Comparison of ENCODE assay signal across 7 mouse cellular contexts in the genomic region with DNA sequence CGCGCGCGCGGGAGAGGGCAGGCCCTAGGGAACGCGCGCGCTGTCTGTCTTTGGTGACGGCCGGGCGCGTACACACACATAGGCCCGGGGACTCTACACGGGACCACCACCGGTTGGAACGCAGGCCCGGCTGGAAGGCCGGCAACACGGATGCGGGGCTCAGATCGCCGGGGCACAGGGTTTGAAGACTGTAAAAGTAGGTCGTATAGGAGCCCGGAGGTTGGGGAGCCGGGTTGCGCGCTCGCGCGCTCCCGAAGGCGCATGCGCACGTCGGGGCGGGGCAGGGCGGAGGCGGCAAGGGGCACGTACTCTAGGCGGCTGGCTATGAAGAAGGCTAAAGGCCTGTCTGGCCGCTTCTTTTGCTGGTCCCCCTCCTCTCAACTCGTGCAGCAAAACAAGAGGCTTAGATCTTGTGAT. TPM values are rescaled to one million over a fixed set of nuclear protein-coding genes. Genes with fewer than 3 reads are reported as not detected.
DNase-seq lines count a peak whose midpoint lies in the region; ATAC-seq and TF ChIP-seq lines count a peak whose summit lies in the region.

No protein-coding gene starts in this region.

- H3K36me3 ChIP-seq in intestine, postnatal 0 days (ENCODE audit: control insufficient read depth, insufficient read depth), result peaks cover 55% of the 10 kb centered on the region
- H3K36me3 ChIP-seq in midbrain, embryonic 12.5 days, result peaks cover 41% of the 10 kb centered on the region

- intact Hi-C loops in left cerebral cortex, postnatal 4 days (cut with DNase I), result no loop called here

- peak; percentile 80 for ATAC-seq in intestine, postnatal 0 days
- peak; percentile 59 for ATAC-seq in midbrain, embryonic 12.5 days (ENCODE audit: low FRiP score, low read depth)

- peaks cover 4% of the 10 kb centered on the region; the same call in 1 of the 2 replicates for H3K4me1 ChIP-seq in intestine, postnatal 0 days (replicated peaks; ENCODE audit: control insufficient read depth, insufficient read depth, low read length)
- peaks cover 21% of the 10 kb centered on the region for H3K4me1 ChIP-seq in midbrain, embryonic 12.5 days

- H3K4me3 ChIP-seq in intestine, postnatal 0 days (ENCODE audit: low read depth, low read length), result peak overlapping the region; percentile 92
- peak overlapping the region; percentile 98 for H3K4me3 ChIP-seq in midbrain, embryonic 12.5 days

- WGBS in intestine, postnatal 0 days, result 0% methylated on average over 37 of the region's 43 CpGs
- WGBS in midbrain, embryonic 12.5 days, result under 1% methylated on average over 41 of the region's 43 CpGs

- peak overlapping the region; percentile 100 for H3K9ac ChIP-seq in intestine, postnatal 0 days (ENCODE audit: low read depth, low read length)
- peak overlapping the region; percentile 100 for H3K9ac ChIP-seq in midbrain, embryonic 12.5 days (replicated peaks)

- H3K9me3 ChIP-seq in intestine, postnatal 0 days (ENCODE audit: control insufficient read depth), result no peaks in the 10 kb centered on the region
- H3K9me3 ChIP-seq in midbrain, embryonic 12.5 days, result no peaks in the 10 kb centered on the region

- H3K27ac ChIP-seq in intestine, postnatal 0 days (ENCODE audit: low read depth, low read length), result peak overlapping the region; percentile 99
- peak overlapping the region; percentile 98 for H3K27ac ChIP-seq in midbrain, embryonic 12.5 days (replicated peaks)

- no peak for TF ChIP-seq CTCF in intestine, postnatal 0 days (IDR thresholded peaks at IDR 0.05; ENCODE audit: low read depth)

- DNase-seq in adrenal gland, adult 8-10 months, result peak; percentile 89
- DNase-seq in embryo, embryonic 11.5 days (ENCODE audit: low read depth, low spot score), result peak; percentile 86
- peak; percentile 91 to 93 for DNase-seq in gastrocnemius, postnatal 4 days (ENCODE audit: low spot score in 2 of 2)
- DNase-seq in left cerebral cortex, postnatal 4 days, result peak; percentile 93
- peak; percentile 87 to 93 for DNase-seq in spleen, adult 18-20 months

- peak overlapping the region; percentile 92 for H3K4me2 ChIP-seq in intestine, postnatal 0 days (replicated peaks; ENCODE audit: low read depth)
- peak overlapping the region; percentile 62 for H3K4me2 ChIP-seq in midbrain, embryonic 12.5 days (replicated peaks)

- no peaks in the 10 kb centered on the region for H3K27me3 ChIP-seq in intestine, postnatal 0 days (replicated peaks; ENCODE audit: control insufficient read depth, insufficient read depth, low read length)
- H3K27me3 ChIP-seq in midbrain, embryonic 12.5 days, result no peaks in the 10 kb centered on the region

RNA-seq across cellular contexts. Expression of gene Usf2, which starts 0.8 kb away (rescaled TPM):
- 100 to 1,000 TPM; 116 to 131 (median 127) TPM for total RNA-seq in adrenal gland, adult 8-10 months (2022)
- 10 to 100 TPM; 79.3 to 80.5 TPM for total RNA-seq in gastrocnemius, postnatal 4 days (2021)
- polyA plus RNA-seq in intestine, postnatal 0 days (2015; fragmentation: Nextera tagmentation; extraction: Ambion mirVana), result 13.3 and 15.0 TPM in 2 replicates
- 100 to 1,000 TPM in 1 of 2 experiments, 10 to 100 TPM in 1; 92.8 to 105 TPM for total RNA-seq in left cerebral cortex, postnatal 4 days (2021)
- polyA plus RNA-seq in midbrain, embryonic 12.5 days (2016; fragmentation: Nextera tagmentation; extraction: Ambion mirVana), result 28.9 and 30.6 TPM in 2 replicates

RNA-seq across cellular contexts. Expression of gene Hamp, which starts 13.5 kb away (rescaled TPM):
- total RNA-seq in adrenal gland, adult 8-10 months (2022), result 10 to 100 TPM in 1 of 4 experiments, 1 to 10 TPM in 1, under 1 TPM in 1, not detected in 1; 0.99 to 15.0 (median 1.0) TPM
- under 1 TPM in 1 of 2 experiments, not detected in 1; 0.78 TPM for total RNA-seq in gastrocnemius, postnatal 4 days (2021)
- 0.43 TPM in 1 of 2 replicates, not detected in the other for polyA plus RNA-seq in intestine, postnatal 0 days (2015; fragmentation: Nextera tagmentation; extraction: Ambion mirVana)
- not detected for total RNA-seq in left cerebral cortex, postnatal 4 days (2021)
- not detected in 2 replicates for polyA plus RNA-seq in midbrain, embryonic 12.5 days (2016; fragmentation: Nextera tagmentation; extraction: Ambion mirVana)

RNA-seq across cellular contexts. Expression of gene Lsr, which starts 15.9 kb away (rescaled TPM):
- 10 to 100 TPM in 2 of 4 experiments, 1 to 10 TPM in 2; 4.1 to 36.6 (median 13.7) TPM for total RNA-seq in adrenal gland, adult 8-10 months (2022)
- under 1 TPM; 0.74 to 0.75 TPM for total RNA-seq in gastrocnemius, postnatal 4 days (2021)
- 110 and 118 TPM in 2 replicates for polyA plus RNA-seq in intestine, postnatal 0 days (2015; fragmentation: Nextera tagmentation; extraction: Ambion mirVana)
- 10 to 100 TPM; 12.5 to 12.8 TPM for total RNA-seq in left cerebral cortex, postnatal 4 days (2021)
- polyA plus RNA-seq in midbrain, embryonic 12.5 days (2016; fragmentation: Nextera tagmentation; extraction: Ambion mirVana), result 16.1 and 17.5 TPM in 2 replicates

RNA-seq across cellular contexts. Expression of gene Fam187b, which starts 16.2 kb away (rescaled TPM):
- 1 to 10 TPM in 2 of 4 experiments, under 1 TPM in 2; 0.38 to 2.2 (median 0.84) TPM for total RNA-seq in adrenal gland, adult 8-10 months (2022)
- total RNA-seq in gastrocnemius, postnatal 4 days (2021), result under 1 TPM in 1 of 2 experiments, not detected in 1; 0.20 TPM
- 10.4 and 12.0 TPM in 2 replicates for polyA plus RNA-seq in intestine, postnatal 0 days (2015; fragmentation: Nextera tagmentation; extraction: Ambion mirVana)
- total RNA-seq in left cerebral cortex, postnatal 4 days (2021), result under 1 TPM in 1 of 2 experiments, not detected in 1; 0.42 TPM
- polyA plus RNA-seq in midbrain, embryonic 12.5 days (2016; fragmentation: Nextera tagmentation; extraction: Ambion mirVana), result 0.26 and 0.57 TPM in 2 replicates

RNA-seq across cellular contexts. Expression of gene Hamp2, which starts 32.9 kb away (rescaled TPM):
- total RNA-seq in adrenal gland, adult 8-10 months (2022), result 1 to 10 TPM in 3 of 4 experiments, not detected in 1; 1.3 to 4.2 (median 2.6) TPM
- not detected for total RNA-seq in gastrocnemius, postnatal 4 days (2021)
- polyA plus RNA-seq in intestine, postnatal 0 days (2015; fragmentation: Nextera tagmentation; extraction: Ambion mirVana), result not detected in 2 replicates
- total RNA-seq in left cerebral cortex, postnatal 4 days (2021), result not detected
- not detected in 2 replicates for polyA plus RNA-seq in midbrain, embryonic 12.5 days (2016; fragmentation: Nextera tagmentation; extraction: Ambion mirVana)

Comparison
In these comparisons a context has a peak if more than half of its experiments do, and no peak if none do; other contexts are left out.
1. Peak in every context shown above with its lines: DNase-seq, ATAC-seq, H3K4me3 ChIP-seq and H3K27ac ChIP-seq.